Mouse (Mus musculus): ENCODE measurements around the gene Ntrk3. TPM values are rescaled to one million over a fixed set of nuclear protein-coding genes. Genes with fewer than 3 reads are reported as not detected.
A peak's percentile ranks its signal among the peaks of the same experiment; 100 is the strongest.

Ntrk3 gene
- polyA plus RNA-seq, 1 experiment from 2014 or later: 23.6 TPM

- H3K36me3 ChIP-seq: peaks cover 30% of the 10 kb centered on the region
- no peaks in the 10 kb centered on the region for H3K9me3 ChIP-seq
- H3K4me2 ChIP-seq: no peak overlapping the region
- no peak overlapping the region for H3K9ac ChIP-seq
- no peak overlapping the region for H3K4me3 ChIP-seq
- no peak overlapping the region for H3K27ac ChIP-seq (replicated peaks)
- H3K27me3 ChIP-seq: no peaks in the 10 kb centered on the region
- WGBS: 87% methylated on average over 5 of the region's 5 CpGs
- ATAC-seq (ENCODE audit: low read depth): no peak
- H3K4me1 ChIP-seq (replicated peaks): no peaks in the 10 kb centered on the region
Measured at GRCm38 (mm10) chr7:78443373-78444036, 294.3 kb downstream of the Ntrk3 start.

- no peak for ATAC-seq (ENCODE audit: low read depth)
- no peaks in the 10 kb centered on the region for H3K27me3 ChIP-seq
- no peak overlapping the region for H3K4me3 ChIP-seq
- no peak overlapping the region for H3K9ac ChIP-seq
- peaks cover 31% of the 10 kb centered on the region for H3K36me3 ChIP-seq
- H3K9me3 ChIP-seq: no peaks in the 10 kb centered on the region
- H3K4me1 ChIP-seq (replicated peaks): no peaks in the 10 kb centered on the region
- H3K4me2 ChIP-seq: no peak overlapping the region
- no peak overlapping the region for H3K27ac ChIP-seq (replicated peaks)
Measured at GRCm38 (mm10) chr7:78441706-78442105, 296.1 kb downstream of the Ntrk3 start.

GRCm38 (mm10) chr7:78440896-78441295, 296.9 kb downstream of the Ntrk3 start:
- no peaks in the 10 kb centered on the region for H3K9me3 ChIP-seq
- H3K4me1 ChIP-seq (replicated peaks): no peaks in the 10 kb centered on the region
- no peak overlapping the region for H3K4me3 ChIP-seq
- no peak overlapping the region for H3K4me2 ChIP-seq
- no peaks in the 10 kb centered on the region for H3K27me3 ChIP-seq
- H3K27ac ChIP-seq (replicated peaks): no peak overlapping the region
- 81% methylated on average over 3 of the region's 3 CpGs for WGBS
- ATAC-seq (ENCODE audit: low read depth): no peak
- peaks cover 34% of the 10 kb centered on the region for H3K36me3 ChIP-seq
- H3K9ac ChIP-seq: no peak overlapping the region

GRCm38 (mm10) chr7:78440476-78440875, 297.3 kb downstream of the Ntrk3 start:
- 93% methylated on average over 6 of the region's 6 CpGs for WGBS
- Histone ChIP-seq H3K4me3 (no peak overlapping the region), H3K36me3 (peaks cover 34% of the 10 kb centered on the region), H3K9me3 (no peaks in the 10 kb centered on the region), H3K27me3 (no peaks in the 10 kb centered on the region), H3K4me1 (replicated peaks) (no peaks in the 10 kb centered on the region), H3K9ac (no peak overlapping the region), H3K4me2 (no peak overlapping the region), H3K27ac (replicated peaks) (peak overlapping the region; percentile 13; the same call in 1 of the 2 replicates)
- no peak for ATAC-seq (ENCODE audit: low read depth)

GRCm38 (mm10) chr7:78439361-78440120, 298.3 kb downstream of the Ntrk3 start:
- H3K27ac ChIP-seq (replicated peaks): no peak overlapping the region
- no peaks in the 10 kb centered on the region for H3K27me3 ChIP-seq
- peak; percentile 27; the same call in 1 of the 2 replicates for ATAC-seq (ENCODE audit: low read depth)
- no peaks in the 10 kb centered on the region for H3K9me3 ChIP-seq
- no peak overlapping the region for H3K9ac ChIP-seq
- WGBS: 72% methylated on average over 8 of the region's 9 CpGs
- peaks cover 24% of the 10 kb centered on the region for H3K36me3 ChIP-seq
- no peaks in the 10 kb centered on the region for H3K4me1 ChIP-seq (replicated peaks)
- H3K4me3 ChIP-seq: no peak overlapping the region
- H3K4me2 ChIP-seq: no peak overlapping the region

GRCm38 (mm10) chr7:78433617-78434144, 304.1 kb downstream of the Ntrk3 start:
- no peak for ATAC-seq (ENCODE audit: low read depth)
- no peaks in the 10 kb centered on the region for H3K27me3 ChIP-seq
- no peak overlapping the region for H3K27ac ChIP-seq (replicated peaks)
- H3K4me2 ChIP-seq: no peak overlapping the region
- no peaks in the 10 kb centered on the region for H3K9me3 ChIP-seq
- 68% methylated on average over 5 of the region's 5 CpGs for WGBS
- no peak overlapping the region for H3K4me3 ChIP-seq
- peaks cover 15% of the 10 kb centered on the region for H3K36me3 ChIP-seq
- no peaks in the 10 kb centered on the region for H3K4me1 ChIP-seq (replicated peaks)
- no peak overlapping the region for H3K9ac ChIP-seq

- WGBS: 93% methylated on average over 4 of the region's 4 CpGs
- no peak overlapping the region for H3K9ac ChIP-seq
- ATAC-seq (ENCODE audit: low read depth): no peak
- no peaks in the 10 kb centered on the region for H3K9me3 ChIP-seq
- no peaks in the 10 kb centered on the region for H3K27me3 ChIP-seq
- no peaks in the 10 kb centered on the region for H3K4me1 ChIP-seq (replicated peaks)
- H3K36me3 ChIP-seq: peaks cover 13% of the 10 kb centered on the region
- H3K27ac ChIP-seq (replicated peaks): no peak overlapping the region
- H3K4me2 ChIP-seq: no peak overlapping the region
- H3K4me3 ChIP-seq: no peak overlapping the region
Measured at GRCm38 (mm10) chr7:78431611-78432010, 306.2 kb downstream of the Ntrk3 start.

- 82% methylated on average over 2 of the region's 2 CpGs for WGBS
- no peak overlapping the region for H3K4me3 ChIP-seq
- H3K9ac ChIP-seq: no peak overlapping the region
- no peak for ATAC-seq (ENCODE audit: low read depth)
- no peak overlapping the region for H3K4me2 ChIP-seq
- no peaks in the 10 kb centered on the region for H3K36me3 ChIP-seq
- H3K27me3 ChIP-seq: no peaks in the 10 kb centered on the region
- no peaks in the 10 kb centered on the region for H3K9me3 ChIP-seq
- H3K27ac ChIP-seq (replicated peaks): no peak overlapping the region
- H3K4me1 ChIP-seq (replicated peaks): no peaks in the 10 kb centered on the region; the same call in 1 of the 2 replicates
Measured at GRCm38 (mm10) chr7:78412172-78412571, 325.6 kb downstream of the Ntrk3 start.

GRCm38 (mm10) chr7:78409970-78410369, 327.8 kb downstream of the Ntrk3 start:
- WGBS: 87% methylated on average over 5 of the region's 5 CpGs
- Histone ChIP-seq H3K4me3 (no peak overlapping the region), H3K9ac (no peak overlapping the region), H3K27ac (replicated peaks) (no peak overlapping the region), H3K4me1 (replicated peaks) (no peaks in the 10 kb centered on the region; the same call in 1 of the 2 replicates), H3K4me2 (no peak overlapping the region), H3K36me3 (no peaks in the 10 kb centered on the region), H3K9me3 (no peaks in the 10 kb centered on the region), H3K27me3 (no peaks in the 10 kb centered on the region)
- no peak for ATAC-seq (ENCODE audit: low read depth)

GRCm38 (mm10) chr7:78406641-78407291, 331.0 kb downstream of the Ntrk3 start:
- ATAC-seq (ENCODE audit: low read depth): no peak
- no peak overlapping the region for H3K9ac ChIP-seq
- 82% methylated on average over 5 of the region's 5 CpGs for WGBS

GRCm38 (mm10) chr7:78404481-78404880, 333.3 kb downstream of the Ntrk3 start:
- WGBS: 89% methylated on average over 6 of the region's 6 CpGs
- no peaks in the 10 kb centered on the region for H3K4me1 ChIP-seq (replicated peaks)
- H3K9ac ChIP-seq: no peak overlapping the region
- H3K4me2 ChIP-seq: no peak overlapping the region
- H3K27me3 ChIP-seq: no peaks in the 10 kb centered on the region
- no peaks in the 10 kb centered on the region for H3K9me3 ChIP-seq
- no peak overlapping the region for H3K4me3 ChIP-seq
- ATAC-seq (ENCODE audit: low read depth): no peak
- H3K36me3 ChIP-seq: no peaks in the 10 kb centered on the region
- H3K27ac ChIP-seq (replicated peaks): no peak overlapping the region

More at GRCm38 (mm10) chr7:78406641-78407291, 331.0 kb downstream of the Ntrk3 start:
- Histone ChIP-seq H3K4me2 (no peak overlapping the region), H3K4me1 (replicated peaks) (no peaks in the 10 kb centered on the region; the same call in 1 of the 2 replicates), H3K4me3 (no peak overlapping the region), H3K9me3 (no peaks in the 10 kb centered on the region), H3K36me3 (no peaks in the 10 kb centered on the region), H3K27ac (replicated peaks) (no peak overlapping the region), H3K27me3 (no peaks in the 10 kb centered on the region)

GRCm38 (mm10) chr7:78402495-78402894, 335.3 kb downstream of the Ntrk3 start:
- Histone ChIP-seq H3K4me3 (no peak overlapping the region), H3K4me1 (replicated peaks) (no peaks in the 10 kb centered on the region), H3K9me3 (no peaks in the 10 kb centered on the region), H3K9ac (no peak overlapping the region), H3K27ac (replicated peaks) (no peak overlapping the region), H3K36me3 (no peaks in the 10 kb centered on the region), H3K27me3 (no peaks in the 10 kb centered on the region), H3K4me2 (no peak overlapping the region)
- WGBS: 84% methylated on average over 3 of the region's 3 CpGs
- no peak for ATAC-seq (ENCODE audit: low read depth)
